Mouse (Mus musculus) left cerebral cortex, postnatal 25 days (tissue): ENCODE results near the gene Ubiad1. TPM values are rescaled to one million over a fixed set of nuclear protein-coding genes. Genes with fewer than 3 reads are reported as not detected.
A peak's percentile ranks its signal among the peaks of the same experiment; 100 is the strongest.

Source experiments
- DNase-seq, 2 experiments: peaks; one replicate each; pipeline ENCODE4 v3.0.0; 2022; ENCODE audit warnings: low spot score in 2 of 2, mixed read lengths in 1 of 2
- intact Hi-C: fragments of 180-260 bp; cut with DNase I; formaldehyde crosslinking; loops from one replicate; pipeline ENCODE4 v1.15.1; 2025
- total RNA-seq, 2 experiments: library from RNA; stranded (reverse); gene quantifications; 2 replicates each; pipeline ENCODE4 v1.2.3; 2021

The Ubiad1 gene
- total RNA-seq, result 1 to 10 TPM; 8.9 to 9.1 TPM

- intact Hi-C loops, result no loop called here
- DNase-seq, result peak; percentile 68 to 70
Observed at GRCm38 (mm10) chr4:148444250-148444967, at the start of gene Ubiad1. Gene Ubiad1, minus strand, starts transcription at chr4:148444771.

GRCm38 (mm10) chr4:148491448-148491847 lies 46.9 kb upstream of the Ubiad1 start:
- peak in 1 of 2 experiments; percentile 47 for DNase-seq
- intact Hi-C loops, result no loop called here

- DNase-seq, result peak in 1 of 2 experiments; percentile 39
- intact Hi-C loops, result no loop called here
Observed at GRCm38 (mm10) chr4:148490502-148490901, 45.9 kb upstream of the Ubiad1 start.

GRCm38 (mm10) chr4:148487841-148488240 lies 43.3 kb upstream of the Ubiad1 start:
- intact Hi-C loops, result no loop called here
- no peak for DNase-seq

GRCm38 (mm10) chr4:148484511-148484910 lies 39.9 kb upstream of the Ubiad1 start:
- intact Hi-C loops, result no loop called here
- DNase-seq, result no peak

- no peak for DNase-seq
- intact Hi-C loops, result no loop called here
Observed at GRCm38 (mm10) chr4:148481557-148482168, 37.1 kb upstream of the Ubiad1 start.

- DNase-seq, result no peak
- intact Hi-C loops, result no loop called here
Observed at GRCm38 (mm10) chr4:148480245-148480644, 35.7 kb upstream of the Ubiad1 start.

GRCm38 (mm10) chr4:148473496-148473895 lies 28.9 kb upstream of the Ubiad1 start:
- intact Hi-C loops, result no loop called here
- DNase-seq, result no peak

GRCm38 (mm10) chr4:148472436-148473174 lies 28.0 kb upstream of the Ubiad1 start:
- DNase-seq, result no peak
- intact Hi-C loops, result no loop called here

- no peak for DNase-seq
- intact Hi-C loops, result no loop called here
Observed at GRCm38 (mm10) chr4:148471363-148471806, 26.8 kb upstream of the Ubiad1 start.

GRCm38 (mm10) chr4:148469487-148470252 lies 25.1 kb upstream of the Ubiad1 start:
- DNase-seq, result no peak
- intact Hi-C loops, result no loop called here

GRCm38 (mm10) chr4:148468396-148468795 lies 23.8 kb upstream of the Ubiad1 start:
- intact Hi-C loops, result no loop called here
- no peak for DNase-seq

- intact Hi-C loops, result no loop called here
- peak in 1 of 2 experiments; percentile 13 for DNase-seq
Observed at GRCm38 (mm10) chr4:148466511-148467079, 22.0 kb upstream of the Ubiad1 start.

- peak; percentile 10 to 22 for DNase-seq
- intact Hi-C loops, result no loop called here
Observed at GRCm38 (mm10) chr4:148464869-148465268, 20.3 kb upstream of the Ubiad1 start.

- intact Hi-C loops, result no loop called here
- no peak for DNase-seq
Observed at GRCm38 (mm10) chr4:148464301-148464700, 19.7 kb upstream of the Ubiad1 start.

GRCm38 (mm10) chr4:148463208-148463960 lies 18.8 kb upstream of the Ubiad1 start:
- DNase-seq, result peak; percentile 31 to 55
- intact Hi-C loops, result no loop called here

GRCm38 (mm10) chr4:148462717-148463116 lies 18.1 kb upstream of the Ubiad1 start:
- intact Hi-C loops, result no loop called here

GRCm38 (mm10) chr4:148461772-148462171 lies 17.2 kb upstream of the Ubiad1 start:
- no peak for DNase-seq
- intact Hi-C loops, result no loop called here

More at GRCm38 (mm10) chr4:148462717-148463116, 18.1 kb upstream of the Ubiad1 start:
- DNase-seq, result no peak
